Mouse (Mus musculus) embryonic fibroblast, embryonic 13.5 days (primary cell): ENCODE data around the gene Rab5if. TPM values are rescaled to one million over a fixed set of nuclear protein-coding genes. Genes with fewer than 3 reads are reported as not detected.

Experiments
- H3K27ac ChIP-seq: 2 replicates; pipeline ENCODE4 v1.5.1; 2012; ENCODE audit warnings: low read length, control low read depth, inconsistent platforms; ENCODE audit not compliant: insufficient read depth
- H3K4me1 ChIP-seq: 2 replicates; pipeline ENCODE4 v1.6.1; 2011; ENCODE audit warnings: low read length; ENCODE audit not compliant: control insufficient read depth, insufficient read depth
- H3K4me3 ChIP-seq: 2 replicates; pipeline ENCODE4 v1.5.1; 2011; ENCODE audit warnings: mild to moderate bottlenecking, control low read depth, low read length; ENCODE audit not compliant: insufficient read depth
- CTCF ChIP-seq: IDR thresholded peaks from 2 replicates; pipeline ENCODE4 v1.5.1; 2011; ENCODE audit warnings: mild to moderate bottlenecking, control low read depth, low read length, moderate library complexity, borderline replicate concordance; ENCODE audit not compliant: insufficient read depth
- POLR2A ChIP-seq: IDR thresholded peaks from 2 replicates; pipeline ENCODE4 v1.6.1; 2011; ENCODE audit warnings: low read depth, mild to moderate bottlenecking, control low read depth, low read length, moderate library complexity
- polyA plus RNA-seq: library from polyadenylated mRNA; stranded (reverse); fragments of >200 nt; gene quantifications from 2 replicates; pipeline ENCODE4 v1.2.4, GENCODE M21; 2011; ENCODE audit warnings: low read depth; ENCODE audit not compliant: missing spikeins, insufficient read length

The Rab5if gene
- polyA plus RNA-seq, 1 experiment: 125 TPM

DNA sequence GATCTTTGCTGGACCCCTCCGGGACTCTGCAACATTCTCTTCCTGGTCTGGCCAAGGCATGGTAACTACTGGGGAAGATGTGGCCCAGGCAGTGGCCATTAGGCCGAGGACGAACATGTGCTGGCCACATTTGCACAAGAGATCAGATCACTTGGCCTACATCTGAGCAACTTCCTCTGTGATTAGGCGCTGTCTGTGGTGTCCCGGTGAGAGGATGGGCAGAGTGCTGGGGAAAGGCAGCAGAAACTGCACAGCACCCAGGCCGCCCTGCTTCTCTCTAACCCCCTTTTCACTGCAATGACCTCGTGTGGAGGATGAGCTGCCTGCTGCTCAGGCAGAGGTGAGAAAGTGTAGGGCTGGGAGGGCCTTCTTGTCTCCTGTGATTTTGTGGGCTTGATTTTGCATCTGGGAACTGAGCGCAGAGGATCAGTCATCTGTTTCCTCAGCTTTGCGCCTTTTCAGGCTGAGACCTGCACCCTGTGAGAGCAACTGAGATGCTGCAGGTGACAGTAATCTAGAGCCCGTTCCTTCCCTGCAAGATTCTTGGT, 23.2 kb downstream of the Rab5if start:
- H3K4me1 ChIP-seq: no peaks in the 10 kb centered on the region
- no peak for TF ChIP-seq CTCF
- TF ChIP-seq POLR2A: no peak
- no peak overlapping the region for H3K27ac ChIP-seq
- no peak overlapping the region for H3K4me3 ChIP-seq

DNA sequence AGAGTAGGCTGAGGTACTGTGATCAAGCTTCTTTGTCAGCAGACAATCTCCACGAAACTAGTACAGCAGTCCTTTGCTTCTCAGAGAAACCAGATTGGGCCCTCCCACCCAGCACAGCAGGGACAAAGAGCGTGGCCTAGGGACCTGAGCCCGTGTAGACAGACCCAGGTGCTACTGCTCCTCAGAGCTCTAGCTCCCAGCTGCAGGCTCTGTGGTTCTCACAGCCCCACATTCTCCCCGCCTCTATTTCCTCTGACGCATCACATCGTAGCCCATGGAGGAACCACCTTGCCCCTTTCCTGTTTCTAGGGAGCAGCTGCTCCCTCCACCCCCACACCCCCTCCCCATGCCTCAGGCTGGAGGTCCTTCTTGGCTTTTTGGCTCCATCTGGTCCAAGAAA, 24.1 kb downstream of the Rab5if start, which contains the start of gene Sla2:
Gene Sla2 (minus strand): TSS at position 176 of the 400 bp plus-strand sequence.
- H3K4me3 ChIP-seq: no peak within 1 kb of the TSS
- H3K4me1 ChIP-seq: no peaks in the 10 kb centered on the region
- H3K27ac ChIP-seq: no peak within 1 kb of the TSS
- TF ChIP-seq CTCF (no peak), POLR2A (no peak)

DNA sequence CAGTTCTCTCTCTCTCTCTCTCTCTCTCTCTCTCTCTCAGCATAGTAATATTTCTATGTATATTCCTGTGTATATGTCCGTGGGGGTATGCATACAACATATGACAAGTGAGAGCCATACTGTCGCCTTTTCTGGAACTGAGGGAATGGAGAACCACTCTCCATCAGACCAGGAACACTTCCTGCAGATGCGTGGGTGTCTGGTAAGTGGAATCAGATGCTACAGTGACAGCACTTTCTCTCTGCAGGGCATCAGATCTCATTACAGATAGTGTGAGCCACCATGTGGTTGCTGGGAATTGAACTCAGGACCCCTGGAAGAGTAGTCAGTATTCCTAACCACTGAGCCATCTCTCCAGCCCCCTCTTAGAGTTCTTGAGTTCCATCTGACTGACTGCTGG, 25.6 kb downstream of the Rab5if start:
- Histone ChIP-seq H3K4me3 (no peak overlapping the region), H3K4me1 (no peaks in the 10 kb centered on the region)

DNA sequence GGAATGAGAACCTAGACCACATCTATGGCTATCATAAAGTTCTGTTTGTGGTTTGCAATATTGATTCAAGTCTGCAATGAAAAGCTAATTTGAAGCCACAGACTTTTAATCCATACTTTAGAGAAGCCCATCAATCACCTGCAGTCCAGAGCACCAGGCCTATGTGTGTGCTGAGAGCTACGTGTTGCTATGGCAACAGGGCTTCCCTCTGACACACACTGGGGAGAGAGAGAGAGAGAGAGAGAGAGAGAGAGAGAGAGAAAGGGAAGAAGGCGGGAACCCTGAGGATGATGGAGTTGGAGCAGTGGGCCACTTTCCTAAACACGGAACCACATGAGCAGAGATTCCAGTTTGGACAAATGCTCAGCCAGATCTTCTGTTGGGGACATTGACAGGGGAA, 29.3 kb downstream of the Rab5if start:
- TF ChIP-seq CTCF (no peak), POLR2A (no peak)
- Histone ChIP-seq H3K4me1 (no peaks in the 10 kb centered on the region), H3K4me3 (no peak overlapping the region), H3K27ac (no peak overlapping the region)

More for the DNA sequence above, 25.6 kb downstream of the Rab5if start:
- TF ChIP-seq POLR2A (no peak), CTCF (no peak)
- no peak overlapping the region for H3K27ac ChIP-seq

DNA sequence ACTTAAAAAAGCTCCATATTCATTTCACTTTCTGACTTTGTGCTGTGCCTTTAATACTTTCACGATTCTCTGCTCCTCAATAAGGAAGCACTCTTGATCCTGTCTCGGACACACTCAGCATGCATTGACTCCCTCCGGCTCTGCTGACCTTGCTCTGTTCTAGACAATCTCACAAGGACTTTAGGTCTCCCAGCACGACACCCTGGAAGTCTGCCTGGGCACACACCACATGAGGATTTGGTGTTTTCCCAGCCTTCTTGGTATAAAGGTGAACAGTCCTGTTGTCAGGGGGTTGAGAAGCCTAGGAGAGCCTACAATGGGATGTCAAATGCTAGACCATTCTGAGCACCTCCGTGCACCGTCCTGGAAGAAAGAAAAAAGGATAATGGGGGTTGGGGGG, 29.9 kb downstream of the Rab5if start:
- no peak for TF ChIP-seq CTCF
- no peak for TF ChIP-seq POLR2A
- H3K4me1 ChIP-seq: no peaks in the 10 kb centered on the region
- H3K27ac ChIP-seq: no peak overlapping the region
- no peak overlapping the region for H3K4me3 ChIP-seq

DNA sequence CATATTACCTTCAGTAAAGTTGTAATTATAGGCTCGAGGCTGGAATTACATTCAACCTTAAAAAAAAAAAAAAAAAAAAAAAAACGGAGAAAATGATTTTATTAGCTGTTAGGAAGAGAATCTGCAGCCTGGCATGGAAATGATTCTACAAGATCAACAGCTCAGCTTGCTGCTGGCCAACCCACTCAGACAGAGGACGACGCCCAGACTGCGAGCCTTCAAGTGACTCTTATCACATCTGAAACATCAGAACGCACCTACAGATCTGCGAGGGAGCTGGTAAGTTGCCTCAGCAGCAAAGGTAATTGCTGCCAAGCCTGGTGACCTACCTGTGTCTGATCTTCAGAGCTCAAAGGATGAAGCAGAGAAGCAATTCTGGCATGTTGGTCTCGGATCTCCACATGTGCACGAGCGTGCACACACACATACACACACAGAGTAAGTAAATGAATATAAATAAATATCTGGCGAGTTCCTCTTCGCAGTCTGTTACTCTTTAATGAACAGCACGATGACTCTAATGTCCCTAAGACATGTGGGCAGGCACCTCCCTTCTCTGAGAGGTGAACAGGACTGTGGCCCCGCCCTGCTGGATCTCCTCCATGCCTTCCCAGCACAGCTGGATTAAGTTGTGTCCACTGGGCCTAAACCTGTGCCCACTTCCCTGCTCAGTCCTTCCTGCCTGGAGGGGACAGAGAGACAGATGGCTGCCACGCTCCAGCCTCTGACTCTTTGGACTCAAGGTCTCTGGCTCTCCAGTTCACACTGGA, 31.8 kb downstream of the Rab5if start:
- TF ChIP-seq CTCF (no peak), POLR2A (no peak)
- Histone ChIP-seq H3K27ac (no peak overlapping the region), H3K4me1 (no peaks in the 10 kb centered on the region), H3K4me3 (no peak overlapping the region)

DNA sequence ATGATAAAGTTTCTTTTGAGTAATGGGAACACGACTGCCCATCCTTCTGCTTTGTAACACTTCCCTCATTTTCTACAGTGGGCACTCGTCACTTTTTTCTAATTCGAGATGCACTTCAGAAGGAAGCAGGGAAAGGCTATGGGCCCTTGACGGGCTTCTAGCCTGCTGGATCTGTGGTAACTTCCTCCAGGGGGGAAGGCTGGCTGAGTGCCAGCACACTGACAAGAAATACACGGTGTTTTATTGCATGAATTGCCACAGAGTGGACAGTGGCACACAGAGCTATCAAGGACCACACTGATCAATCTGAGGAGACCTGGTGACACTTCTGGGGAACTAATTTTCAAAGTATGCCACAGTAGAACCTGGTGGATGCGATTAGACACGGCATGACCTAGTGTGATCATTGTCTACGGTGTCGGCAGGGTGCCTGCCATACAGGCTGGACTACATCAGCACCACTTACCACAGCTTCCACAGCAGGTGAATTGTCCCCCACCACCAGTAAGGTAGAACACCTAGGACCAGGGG, 33.5 kb downstream of the Rab5if start:
- Histone ChIP-seq H3K4me1 (no peaks in the 10 kb centered on the region), H3K4me3 (no peak overlapping the region), H3K27ac (no peak overlapping the region)
- TF ChIP-seq CTCF: no peak
- no peak for TF ChIP-seq POLR2A

DNA sequence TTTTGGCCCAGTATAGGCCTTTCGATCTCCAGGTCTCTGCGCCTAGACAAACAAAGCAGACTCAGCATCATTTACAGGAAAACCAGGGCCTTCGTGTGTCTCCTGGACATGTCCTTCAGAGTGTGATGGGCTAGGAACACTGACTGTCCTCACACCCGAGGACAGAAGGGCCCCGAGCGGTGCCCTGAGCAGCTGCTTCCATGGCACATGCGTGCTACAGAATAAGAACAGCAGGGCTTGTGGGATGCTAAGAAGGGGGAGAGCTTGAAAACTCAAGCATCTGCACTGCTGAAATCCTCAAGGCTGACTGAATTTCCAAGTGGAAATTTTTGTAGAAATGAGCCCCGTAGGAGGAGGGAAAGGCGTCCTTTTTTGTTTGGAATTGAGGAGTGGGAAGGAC, 34.1 kb downstream of the Rab5if start:
- TF ChIP-seq POLR2A: no peak
- no peak for TF ChIP-seq CTCF

DNA sequence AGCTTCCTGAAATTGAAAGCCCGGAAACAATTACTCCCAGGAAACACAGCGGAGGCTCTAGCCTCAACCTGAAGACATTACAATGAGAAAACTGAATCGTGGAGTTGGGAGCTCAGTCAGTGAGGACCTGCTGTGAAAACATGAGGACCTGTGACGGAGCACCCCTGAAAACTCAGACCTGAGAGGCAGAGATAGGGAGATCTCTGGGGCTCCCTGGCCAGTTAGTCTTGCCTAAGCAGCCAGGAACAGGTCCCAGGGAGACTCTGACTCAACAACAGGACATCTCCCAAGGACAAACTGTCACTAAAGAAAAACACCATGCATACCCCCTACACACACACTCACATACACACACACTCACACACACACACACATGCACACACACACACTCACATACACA, 35.4 kb downstream of the Rab5if start:
- no peak for TF ChIP-seq POLR2A
- no peak for TF ChIP-seq CTCF
- H3K4me3 ChIP-seq: no peak overlapping the region
- no peak overlapping the region for H3K27ac ChIP-seq
- H3K4me1 ChIP-seq: no peaks in the 10 kb centered on the region

More for the DNA sequence above, 34.1 kb downstream of the Rab5if start:
- Histone ChIP-seq H3K27ac (no peak overlapping the region), H3K4me1 (no peaks in the 10 kb centered on the region), H3K4me3 (no peak overlapping the region)

DNA sequence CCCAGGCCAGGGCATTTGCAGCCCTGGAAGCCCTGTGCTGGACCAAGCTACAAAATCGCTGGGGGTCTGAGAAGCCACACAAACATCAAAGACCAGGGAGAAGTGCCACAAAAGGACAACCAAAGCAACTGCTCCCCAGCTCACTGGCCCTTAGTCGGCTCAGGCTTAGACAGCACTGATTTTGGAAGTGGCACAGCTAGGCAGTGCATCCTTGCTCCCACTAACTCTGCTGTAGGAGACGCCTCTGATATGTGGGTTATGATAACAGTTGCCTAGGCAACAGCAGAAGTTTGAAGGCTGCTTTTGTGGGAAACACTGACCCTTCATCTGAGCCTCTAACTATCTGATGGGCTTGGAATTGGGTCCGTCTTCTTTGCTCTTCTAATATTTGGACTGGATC, 36.3 kb downstream of the Rab5if start:
- H3K4me3 ChIP-seq: no peak overlapping the region
- no peak for TF ChIP-seq POLR2A
- TF ChIP-seq CTCF: no peak
- no peaks in the 10 kb centered on the region for H3K4me1 ChIP-seq
- no peak overlapping the region for H3K27ac ChIP-seq
